Mouse (Mus musculus) forebrain, embryonic 14.5 days (tissue): ENCODE measurements around the gene Tmem255b. TPM values are rescaled to one million over a fixed set of nuclear protein-coding genes. Genes with fewer than 3 reads are reported as not detected.

ENCODE experiments used
- ATAC-seq: fragments of 200-750 bp; cut with Nextera tagmentation; 2 replicates; pipeline ENCODE4 v1.8.0; 2017; ENCODE audit warnings: mild to moderate bottlenecking, moderate library complexity
- DNase-seq: peaks from one replicate; pipeline ENCODE4 v3.0.0-alpha.2; 2015; ENCODE audit warnings: low spot score
- H3K27ac ChIP-seq: fragments of 300-500 bp; sonication (generic); 2 replicates; pipeline ENCODE4 v1.5.1; 2014; ENCODE audit warnings: low read depth, mild to moderate bottlenecking, control low read depth, low read length, moderate library complexity
- H3K27me3 ChIP-seq: fragments of 300-500 bp; sonication (generic); replicated peaks from 2 replicates; pipeline ENCODE4 v1.6.1; 2014; ENCODE audit warnings: low read length, control low read depth, mixed read lengths; ENCODE audit not compliant: control insufficient read depth, insufficient read depth
- H3K36me3 ChIP-seq: fragments of 300-500 bp; sonication (generic); 2 replicates; pipeline ENCODE4 v1.6.1; 2014; ENCODE audit warnings: low read length, control low read depth; ENCODE audit not compliant: control insufficient read depth, insufficient read depth
- H3K4me1 ChIP-seq: fragments of 300-500 bp; sonication (generic); 2 replicates; pipeline ENCODE4 v1.6.1; 2014; ENCODE audit warnings: antibody characterized with exemption, low read length, control low read depth; ENCODE audit not compliant: control insufficient read depth, insufficient read depth
- H3K4me2 ChIP-seq: fragments of 300-500 bp; sonication (generic); 2 replicates; pipeline ENCODE4 v1.6.1; 2014; ENCODE audit warnings: mild to moderate bottlenecking, control low read depth, low read length
- H3K4me3 ChIP-seq: fragments of 300-500 bp; sonication (generic); 2 replicates; pipeline ENCODE4 v1.5.1; 2014; ENCODE audit warnings: low read depth, low read length, control low read depth
- H3K9ac ChIP-seq: fragments of 300-500 bp; sonication (generic); 2 replicates; pipeline ENCODE4 v1.6.1; 2014; ENCODE audit warnings: mild to moderate bottlenecking, low read length, control low read depth, moderate library complexity
- H3K9me3 ChIP-seq: fragments of 300-500 bp; sonication (generic); replicated peaks from 2 replicates; pipeline ENCODE4 v1.6.1; 2016; ENCODE audit warnings: low read length, control low read depth, mixed read lengths; ENCODE audit not compliant: control insufficient read depth
- whole genome bisulfite sequencing: fragments of 180-500 bp; shearing (Covaris S2); extraction: QIAGEN DNeasy Blood & Tissue Kit; methylation state at CpG from one replicate; pipeline ENCODE4 v1.1.7; 2014; 5-methylcytosine and 5-hydroxymethylcytosine counted together
- polyA plus RNA-seq: library from polyadenylated mRNA; unstranded; fragments of >200 nt; fragmentation: Nextera tagmentation; extraction: Ambion mirVana; gene quantifications from 2 replicates; pipeline ENCODE4 v1.2.1, GENCODE M21; 2014

Tmem255b gene
- not detected in 2 replicates for polyA plus RNA-seq

- H3K9ac ChIP-seq: no peak within 1 kb of the TSS
- no peak within 1 kb of the TSS for H3K27ac ChIP-seq
- 8% methylated on average over 10 of the region's 10 CpGs for WGBS
- DNase-seq: no peak
- no peak within 1 kb of the TSS for H3K4me2 ChIP-seq
- H3K9me3 ChIP-seq: no peaks in the 10 kb centered on the region
- H3K36me3 ChIP-seq: no peaks in the 10 kb centered on the region
- no peak within 1 kb of the TSS for H3K4me3 ChIP-seq
- peaks cover 10% of the 10 kb centered on the region; the same call in 1 of the 2 replicates for H3K27me3 ChIP-seq
- H3K4me1 ChIP-seq: no peaks in the 10 kb centered on the region
- no peak for ATAC-seq
Observed at GRCm38 (mm10) chr8:13434889-13435288, at the start of gene Tmem255b. Gene Tmem255b, plus strand, starts transcription at chr8:13435189.

GRCm38 (mm10) chr8:13386366-13386765 is 48.6 kb upstream of the Tmem255b start:
- H3K4me1 ChIP-seq: no peaks in the 10 kb centered on the region
- no peak overlapping the region for H3K4me3 ChIP-seq
- ATAC-seq: no peak
- no peak overlapping the region for H3K9ac ChIP-seq
- H3K27ac ChIP-seq: no peak overlapping the region
- DNase-seq: no peak
- no peak overlapping the region for H3K4me2 ChIP-seq
- no peaks in the 10 kb centered on the region for H3K36me3 ChIP-seq
- H3K9me3 ChIP-seq: no peaks in the 10 kb centered on the region
- 83% methylated on average over 13 of the region's 13 CpGs for WGBS
- no peaks in the 10 kb centered on the region for H3K27me3 ChIP-seq

GRCm38 (mm10) chr8:13387728-13388127 is 47.3 kb upstream of the Tmem255b start:
- H3K27me3 ChIP-seq: no peaks in the 10 kb centered on the region
- H3K4me3 ChIP-seq: no peak overlapping the region
- 86% methylated on average over 8 of the region's 8 CpGs for WGBS
- DNase-seq: no peak
- ATAC-seq: no peak
- no peaks in the 10 kb centered on the region for H3K36me3 ChIP-seq
- H3K9me3 ChIP-seq: no peaks in the 10 kb centered on the region
- H3K9ac ChIP-seq: no peak overlapping the region
- no peaks in the 10 kb centered on the region for H3K4me1 ChIP-seq
- H3K27ac ChIP-seq: no peak overlapping the region
- H3K4me2 ChIP-seq: no peak overlapping the region

GRCm38 (mm10) chr8:13388744-13389143 is 46.2 kb upstream of the Tmem255b start:
- H3K27ac ChIP-seq: no peak overlapping the region
- H3K36me3 ChIP-seq: no peaks in the 10 kb centered on the region
- H3K4me3 ChIP-seq: no peak overlapping the region
- no peak for DNase-seq
- no peak overlapping the region for H3K4me2 ChIP-seq
- H3K4me1 ChIP-seq: no peaks in the 10 kb centered on the region
- no peak overlapping the region for H3K9ac ChIP-seq
- H3K27me3 ChIP-seq: no peaks in the 10 kb centered on the region
- no peak for ATAC-seq
- no peaks in the 10 kb centered on the region for H3K9me3 ChIP-seq
- WGBS: 85% methylated on average over 2 of the region's 2 CpGs

GRCm38 (mm10) chr8:13393869-13394268 is 41.1 kb upstream of the Tmem255b start:
- Histone ChIP-seq H3K36me3 (no peaks in the 10 kb centered on the region), H3K27ac (no peak overlapping the region), H3K4me2 (no peak overlapping the region), H3K9me3 (no peaks in the 10 kb centered on the region), H3K4me3 (no peak overlapping the region), H3K4me1 (no peaks in the 10 kb centered on the region), H3K27me3 (no peaks in the 10 kb centered on the region), H3K9ac (no peak overlapping the region)
- no peak for DNase-seq
- no peak for ATAC-seq
- WGBS: 92% methylated on average over 7 of the region's 7 CpGs

GRCm38 (mm10) chr8:13396725-13397124 is 38.3 kb upstream of the Tmem255b start, which contains the start of gene Atp4b:
Gene Atp4b, minus strand, starts transcription at chr8:13396825.
- H3K9ac ChIP-seq: no peak within 1 kb of the TSS
- 83% methylated on average over 5 of the region's 5 CpGs for WGBS
- DNase-seq (no peak), ATAC-seq (no peak)
- H3K27ac ChIP-seq: no peak within 1 kb of the TSS
- H3K4me1 ChIP-seq: no peaks in the 10 kb centered on the region
- no peak within 1 kb of the TSS for H3K4me2 ChIP-seq
- no peaks in the 10 kb centered on the region for H3K9me3 ChIP-seq
- no peaks in the 10 kb centered on the region for H3K36me3 ChIP-seq
- H3K27me3 ChIP-seq: no peaks in the 10 kb centered on the region
- no peak within 1 kb of the TSS for H3K4me3 ChIP-seq

GRCm38 (mm10) chr8:13403517-13403916 is 31.5 kb upstream of the Tmem255b start:
- 85% methylated on average over 6 of the region's 6 CpGs for WGBS
- no peaks in the 10 kb centered on the region for H3K36me3 ChIP-seq
- H3K9ac ChIP-seq: no peak overlapping the region
- no peaks in the 10 kb centered on the region for H3K4me1 ChIP-seq
- H3K27ac ChIP-seq: no peak overlapping the region
- H3K4me2 ChIP-seq: no peak overlapping the region
- no peak for ATAC-seq
- DNase-seq: no peak
- no peak overlapping the region for H3K4me3 ChIP-seq
- no peaks in the 10 kb centered on the region for H3K27me3 ChIP-seq
- no peaks in the 10 kb centered on the region for H3K9me3 ChIP-seq

GRCm38 (mm10) chr8:13404666-13405131 is 30.3 kb upstream of the Tmem255b start, which contains the start of gene Grk1:
Gene Grk1, plus strand, starts transcription at chr8:13405081.
- Histone ChIP-seq H3K36me3 (no peaks in the 10 kb centered on the region), H3K9ac (no peak within 1 kb of the TSS), H3K27me3 (no peaks in the 10 kb centered on the region), H3K27ac (no peak within 1 kb of the TSS), H3K4me1 (no peaks in the 10 kb centered on the region), H3K4me2 (no peak within 1 kb of the TSS), H3K9me3 (no peaks in the 10 kb centered on the region), H3K4me3 (no peak within 1 kb of the TSS)
- no peak for ATAC-seq
- no peak for DNase-seq
- WGBS: 83% methylated on average over 5 of the region's 5 CpGs

GRCm38 (mm10) chr8:13406011-13406410 is 29.0 kb upstream of the Tmem255b start:
- DNase-seq (no peak), ATAC-seq (no peak)
- Histone ChIP-seq H3K4me1 (no peaks in the 10 kb centered on the region), H3K4me3 (no peak overlapping the region), H3K27ac (no peak overlapping the region), H3K9ac (no peak overlapping the region), H3K27me3 (no peaks in the 10 kb centered on the region), H3K4me2 (no peak overlapping the region), H3K9me3 (no peaks in the 10 kb centered on the region), H3K36me3 (no peaks in the 10 kb centered on the region)
- 48% methylated on average over 5 of the region's 5 CpGs for WGBS
